Mouse (Mus musculus) forebrain, postnatal 0 days (tissue): ENCODE results near the gene Cdkn1c. TPM values are rescaled to one million over a fixed set of nuclear protein-coding genes. Genes with fewer than 3 reads are reported as not detected.

Experiments
- ATAC-seq: fragments of 200-750 bp; cut with Nextera tagmentation; 2 replicates; pipeline ENCODE4 v1.8.0; 2017; ENCODE audit warnings: mild to moderate bottlenecking, moderate library complexity
- DNase-seq: peaks from one replicate; pipeline ENCODE4 v3.0.0-alpha.2; 2015
- H3K27ac ChIP-seq: fragments of 300-500 bp; sonication (generic); 2 replicates; pipeline ENCODE4 v1.5.1; 2014; ENCODE audit warnings: low read depth, mild to moderate bottlenecking, antibody characterized with exemption, low read length, moderate library complexity, mixed read lengths
- H3K27me3 ChIP-seq: fragments of 300-500 bp; sonication (generic); 2 replicates; pipeline ENCODE4 v1.6.1; 2014; ENCODE audit warnings: mild to moderate bottlenecking, low read length, mixed read lengths; ENCODE audit not compliant: insufficient read depth
- H3K36me3 ChIP-seq: fragments of 300-500 bp; sonication (generic); 2 replicates; pipeline ENCODE4 v1.6.1; 2014; ENCODE audit warnings: mild to moderate bottlenecking, moderate library complexity; ENCODE audit not compliant: insufficient read depth
- H3K4me1 ChIP-seq: fragments of 300-500 bp; sonication (generic); 2 replicates; pipeline ENCODE4 v1.6.1; 2014; ENCODE audit warnings: antibody characterized with exemption; ENCODE audit not compliant: insufficient read depth
- H3K4me2 ChIP-seq: fragments of 300-500 bp; sonication (generic); 2 replicates; pipeline ENCODE4 v1.6.1; 2014; ENCODE audit warnings: low read depth, mild to moderate bottlenecking, moderate library complexity
- H3K4me3 ChIP-seq: fragments of 300-500 bp; sonication (generic); 2 replicates; pipeline ENCODE4 v1.5.1; 2014; ENCODE audit warnings: low read depth, low read length, mixed read lengths
- H3K9ac ChIP-seq: fragments of 300-500 bp; sonication (generic); 2 replicates; pipeline ENCODE4 v1.6.1; 2014; ENCODE audit warnings: mild to moderate bottlenecking
- H3K9me3 ChIP-seq: fragments of 300-500 bp; sonication (generic); 2 replicates; pipeline ENCODE4 v1.6.1; 2016; ENCODE audit warnings: low read length
- CTCF ChIP-seq: sonication (generic); IDR thresholded peaks from 2 replicates; pipeline ENCODE4 v1.5.1; 2016; ENCODE audit warnings: antibody characterized with exemption, control low read depth, low read depth
- WGBS: fragments of 180-500 bp; shearing (Covaris S2); extraction: QIAGEN DNeasy Blood & Tissue Kit; methylation state at CpG from one replicate; pipeline ENCODE4 v1.1.7; 2014; 5-methylcytosine and 5-hydroxymethylcytosine counted together
- polyA plus RNA-seq: library from polyadenylated mRNA; unstranded; fragments of >200 nt; fragmentation: Nextera tagmentation; extraction: Ambion mirVana; gene quantifications from 2 replicates; pipeline ENCODE4 v1.2.1, GENCODE M21; 2015
- total RNA-seq: library from RNA; depleted of rRNA; stranded (reverse); fragments of >200 nt; gene quantifications from 2 replicates; pipeline ENCODE4 v1.2.3, GENCODE M21; 2014

Gene Cdkn1c
- total and polyA plus RNA-seq, 2 experiments from 2014 or later, result 119 to 123 TPM

DNA sequence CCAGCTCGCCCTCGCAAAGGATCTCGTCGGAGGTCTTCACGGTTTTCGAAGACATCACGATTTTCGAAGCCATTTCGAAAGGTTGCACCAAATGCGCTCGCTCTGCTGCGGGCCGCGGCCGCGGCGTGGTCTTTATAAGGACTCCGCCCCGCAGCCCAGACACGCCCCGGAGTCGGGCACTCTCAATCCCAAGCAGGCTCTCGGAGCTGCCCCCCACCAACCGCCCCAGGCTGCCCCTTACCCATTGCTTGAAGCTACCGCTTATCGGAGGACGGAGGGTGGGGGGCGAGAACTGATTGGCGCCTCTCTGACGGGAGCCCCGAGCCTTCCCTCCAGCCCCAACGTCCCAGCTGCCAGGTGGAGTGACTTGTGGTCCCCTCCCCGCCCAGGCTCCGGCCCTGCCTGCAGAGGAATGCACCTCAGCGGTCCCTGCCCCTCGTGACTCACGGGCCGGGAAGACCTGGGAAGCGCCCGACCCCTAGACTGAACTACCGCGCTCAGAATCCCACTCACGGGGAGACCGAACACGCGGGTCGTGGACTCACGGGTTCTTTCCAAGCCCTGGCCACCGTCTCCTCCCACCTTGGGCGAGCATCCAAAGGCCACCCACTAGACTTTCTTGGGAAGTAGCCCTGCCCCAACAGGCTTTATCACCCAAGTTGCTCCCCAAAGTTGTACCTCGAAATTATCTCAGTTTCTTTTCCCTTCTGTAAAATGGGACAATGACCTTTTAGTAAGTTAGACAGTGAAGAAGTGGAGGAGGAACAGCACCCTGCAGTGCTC, 41.8 kb upstream of the Cdkn1c start, which contains the start of gene Phlda2:
Gene Phlda2, minus strand, starts transcription at position 733 of the 783 bp plus-strand sequence.
- H3K4me2 ChIP-seq, result peak within 1 kb of the TSS; percentile 61
- peak within 1 kb of the TSS; percentile 39 for H3K4me3 ChIP-seq
- H3K9me3 ChIP-seq, result no peaks in the 10 kb centered on the region
- no peak for TF ChIP-seq CTCF
- H3K27ac ChIP-seq, result no peak within 1 kb of the TSS
- 4% methylated on average over 51 of the region's 51 CpGs for WGBS
- H3K36me3 ChIP-seq, result no peaks in the 10 kb centered on the region
- ATAC-seq (no peak), DNase-seq (no peak)
- H3K4me1 ChIP-seq, result peaks cover 3% of the 10 kb centered on the region; the same call in 1 of the 2 replicates
- H3K9ac ChIP-seq, result peak within 1 kb of the TSS; percentile 28; the same call in 1 of the 2 replicates
- H3K27me3 ChIP-seq, result peaks cover 45% of the 10 kb centered on the region

DNA sequence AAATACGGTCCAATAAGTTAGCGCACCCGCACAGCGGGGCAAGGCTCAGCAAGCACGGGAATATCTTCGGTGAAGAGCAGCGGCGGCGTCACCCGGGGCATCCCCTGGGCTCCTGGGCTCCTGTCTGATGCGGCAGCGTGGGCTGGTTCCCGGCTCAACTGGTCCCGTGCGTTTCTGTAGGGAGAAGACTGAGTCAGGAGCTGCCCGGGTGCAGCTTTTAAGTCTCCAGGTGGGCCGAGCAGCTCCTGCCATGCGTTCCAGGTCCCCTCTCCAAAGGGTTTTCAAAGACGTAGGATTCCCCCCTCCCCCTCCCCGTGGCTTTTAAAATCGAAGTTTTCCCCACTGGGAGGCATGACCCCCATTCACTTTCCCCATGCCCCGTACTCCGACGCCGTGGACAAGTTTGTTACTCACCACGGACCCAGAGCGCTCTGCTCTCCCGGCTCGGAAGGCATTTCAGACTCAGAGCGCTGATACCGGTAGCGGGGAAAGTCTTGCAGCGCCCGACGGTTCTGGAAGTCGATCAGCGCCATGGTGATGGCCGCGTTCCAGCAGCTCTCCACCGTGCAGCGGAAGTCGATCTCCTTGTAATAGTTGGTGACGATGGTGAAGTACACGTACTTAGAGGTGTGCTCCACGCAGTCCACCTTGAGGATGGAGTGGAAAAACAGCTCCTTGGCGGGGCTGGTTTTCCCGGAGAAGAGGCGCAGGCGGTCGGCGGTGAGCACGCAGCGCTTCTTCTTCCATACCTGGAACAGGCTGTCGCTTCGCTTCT, 41.0 kb upstream of the Cdkn1c start:
- Histone ChIP-seq H3K27me3 (peaks cover 45% of the 10 kb centered on the region), H3K4me2 (peak overlapping the region; percentile 61), H3K9ac (peak overlapping the region; percentile 28; the same call in 1 of the 2 replicates), H3K4me1 (peaks cover 3% of the 10 kb centered on the region; the same call in 1 of the 2 replicates), H3K4me3 (peak overlapping the region; percentile 39), H3K36me3 (no peaks in the 10 kb centered on the region), H3K9me3 (no peaks in the 10 kb centered on the region), H3K27ac (no peak overlapping the region)
- no peak for TF ChIP-seq CTCF
- 4% methylated on average over 55 of the region's 55 CpGs for WGBS
- ATAC-seq (0 out of 2 replicates have a peak, but pooled peaks have one; percentile 37), DNase-seq (peak; percentile 62)

DNA sequence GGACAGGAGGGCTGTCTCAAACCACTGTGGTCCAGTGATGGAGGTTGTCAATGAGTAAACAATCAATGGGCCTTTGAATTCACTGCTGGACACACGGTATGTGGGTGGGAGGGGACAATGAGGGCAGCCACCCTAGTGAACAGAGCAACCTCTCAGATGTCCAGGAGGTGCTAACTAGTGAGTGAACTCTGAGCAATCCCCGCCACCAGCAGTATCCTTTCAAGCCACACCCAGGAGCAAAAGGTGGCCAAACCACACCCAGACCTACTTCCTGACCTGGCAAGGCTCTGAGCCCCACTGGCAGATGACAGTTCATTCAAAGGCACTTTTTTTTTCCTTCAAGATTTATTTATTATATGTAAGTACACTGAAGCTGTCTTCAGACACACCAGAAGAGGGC, 40.1 kb upstream of the Cdkn1c start:
- no peak for ATAC-seq
- WGBS, result 47% methylated on average over 2 of the region's 2 CpGs
- DNase-seq, result no peak
- Histone ChIP-seq H3K4me1 (peaks cover 3% of the 10 kb centered on the region; the same call in 1 of the 2 replicates), H3K27me3 (peaks cover 45% of the 10 kb centered on the region), H3K9me3 (no peaks in the 10 kb centered on the region), H3K4me3 (no peak overlapping the region), H3K9ac (no peak overlapping the region), H3K27ac (no peak overlapping the region), H3K4me2 (no peak overlapping the region), H3K36me3 (no peaks in the 10 kb centered on the region)
- TF ChIP-seq CTCF, result no peak

DNA sequence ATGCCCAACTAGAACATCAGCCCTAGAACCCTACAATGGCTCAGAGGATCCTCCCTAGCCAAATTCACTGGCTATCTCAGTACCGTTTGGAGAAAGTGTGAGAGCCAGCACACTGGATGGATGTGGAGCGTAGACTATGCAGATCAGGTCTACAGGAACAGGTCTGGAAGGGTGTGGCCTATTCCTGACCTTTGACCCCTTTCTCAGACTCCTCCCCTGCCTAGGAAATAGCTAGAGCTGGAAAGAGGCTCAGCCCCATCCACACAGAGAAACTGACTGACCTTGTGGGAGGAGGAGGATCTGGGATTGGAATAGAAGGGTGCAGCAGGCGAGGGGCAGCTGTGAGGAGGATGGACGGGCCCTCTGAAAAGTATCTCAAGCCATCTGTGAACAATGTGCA, 37.7 kb upstream of the Cdkn1c start:
- Histone ChIP-seq H3K27ac (no peak overlapping the region), H3K4me2 (no peak overlapping the region), H3K36me3 (no peaks in the 10 kb centered on the region), H3K4me1 (peaks cover 3% of the 10 kb centered on the region; the same call in 1 of the 2 replicates), H3K9me3 (no peaks in the 10 kb centered on the region), H3K4me3 (no peak overlapping the region), H3K27me3 (peaks cover 38% of the 10 kb centered on the region), H3K9ac (no peak overlapping the region)
- no peak for TF ChIP-seq CTCF
- ATAC-seq, result no peak
- no peak for DNase-seq
- 89% methylated on average over 4 of the region's 4 CpGs for WGBS

DNA sequence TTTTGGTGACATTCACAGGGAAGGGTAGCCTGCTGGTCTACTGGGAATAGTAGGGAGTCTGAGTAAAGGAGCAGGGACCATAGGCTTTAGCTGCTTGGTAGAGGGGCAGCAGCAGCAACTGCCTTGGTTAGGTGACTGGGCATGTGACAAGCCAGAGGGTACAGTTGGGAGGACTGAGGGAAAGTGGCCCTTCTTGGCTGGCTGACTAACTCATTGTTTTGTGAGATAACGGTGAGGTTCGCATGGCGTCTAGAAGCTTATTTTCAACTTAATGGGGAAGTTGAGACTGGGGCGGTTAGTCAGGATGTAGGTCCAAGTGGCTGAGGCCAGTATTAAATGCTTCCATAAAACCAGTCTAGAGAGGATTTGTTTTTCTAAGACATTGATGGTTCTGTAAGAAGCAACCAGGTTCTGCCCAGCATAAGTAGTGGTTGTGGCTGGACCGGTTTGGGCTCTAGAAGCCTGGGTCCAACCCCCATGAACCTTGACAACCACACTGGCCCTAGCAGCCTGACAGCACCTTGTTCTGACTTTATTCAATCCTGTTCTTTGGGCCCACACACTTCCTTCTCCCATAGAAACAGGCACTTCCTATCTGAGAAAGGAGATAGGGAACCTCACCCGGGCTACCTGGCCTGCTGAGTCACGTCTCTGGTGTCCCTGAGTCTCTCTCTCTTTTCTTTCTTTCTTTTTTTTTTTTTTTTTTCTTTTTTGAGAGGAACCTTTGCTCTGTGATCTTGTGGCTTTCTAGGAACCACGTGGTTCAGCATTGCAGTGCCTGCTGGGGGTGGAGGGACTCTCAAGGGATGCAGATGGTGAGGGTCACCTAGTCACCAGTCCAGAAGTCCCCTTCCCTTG, 34.5 kb upstream of the Cdkn1c start:
- H3K9ac ChIP-seq, result no peak overlapping the region
- WGBS, result 77% methylated on average over 8 of the region's 8 CpGs
- no peak overlapping the region for H3K4me3 ChIP-seq
- ATAC-seq (no peak), DNase-seq (no peak)
- no peak overlapping the region for H3K4me2 ChIP-seq
- no peaks in the 10 kb centered on the region for H3K9me3 ChIP-seq
- no peaks in the 10 kb centered on the region for H3K36me3 ChIP-seq
- peaks cover 11% of the 10 kb centered on the region for H3K27me3 ChIP-seq
- H3K4me1 ChIP-seq, result no peaks in the 10 kb centered on the region
- H3K27ac ChIP-seq, result no peak overlapping the region
- TF ChIP-seq CTCF, result no peak

DNA sequence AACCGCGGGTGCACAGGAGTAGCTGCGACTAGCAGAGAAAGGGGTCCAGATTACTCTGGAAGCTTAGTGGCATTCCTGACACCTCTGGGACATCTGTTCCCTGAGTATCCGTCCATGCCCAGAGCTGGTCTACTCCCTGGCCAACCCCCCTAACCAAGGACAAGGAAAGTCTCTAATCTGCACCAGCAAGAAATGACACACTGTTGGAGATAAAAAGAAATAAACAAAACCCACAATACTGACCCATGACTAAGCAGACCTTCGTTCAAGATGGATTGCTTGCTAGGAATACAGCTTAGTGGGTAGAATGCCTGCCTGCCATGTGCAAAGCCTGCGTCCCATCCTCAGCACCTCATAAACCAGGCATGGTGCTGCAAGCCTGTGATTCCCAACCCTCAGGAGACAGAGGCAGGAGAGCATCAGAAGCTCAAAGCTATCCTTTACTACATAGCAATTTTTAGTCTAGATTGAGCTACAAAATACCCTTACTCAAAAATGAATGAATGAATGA, 32.8 kb upstream of the Cdkn1c start:
- H3K27me3 ChIP-seq, result no peaks in the 10 kb centered on the region
- ATAC-seq (no peak), DNase-seq (no peak)
- TF ChIP-seq CTCF, result no peak
- H3K27ac ChIP-seq, result no peak overlapping the region
- WGBS, result 89% methylated on average over 6 of the region's 6 CpGs
- H3K4me1 ChIP-seq, result no peaks in the 10 kb centered on the region
- H3K9ac ChIP-seq, result no peak overlapping the region
- H3K4me3 ChIP-seq, result no peak overlapping the region
- no peaks in the 10 kb centered on the region for H3K9me3 ChIP-seq
- H3K36me3 ChIP-seq, result no peaks in the 10 kb centered on the region
- H3K4me2 ChIP-seq, result no peak overlapping the region
